Mouse (Mus musculus): Measurements from ENCODE around the gene Snrpb2.

DNA sequence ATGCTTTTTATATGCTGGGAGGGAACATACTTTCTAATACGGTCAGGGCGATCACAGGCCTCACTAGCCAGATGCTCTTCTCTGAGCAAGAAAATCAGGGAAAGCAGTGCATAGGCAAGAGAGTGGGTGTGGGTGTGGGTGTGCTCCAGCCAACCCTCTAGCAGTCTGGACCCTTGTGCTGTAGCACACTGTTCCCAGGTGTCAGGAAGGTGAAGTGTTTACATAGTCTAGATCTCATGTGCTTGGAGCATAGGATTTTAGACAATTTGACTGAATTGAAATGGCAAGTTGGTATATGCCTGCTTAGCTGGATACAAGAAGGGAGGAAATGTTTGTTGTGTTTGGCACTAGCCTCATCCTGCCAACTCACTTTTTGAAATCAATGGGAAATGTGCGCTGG lies 3.1 kb downstream of the Snrpb2 start:
- TF ChIP-seq USF1 (IDR thresholded peaks at IDR 0.05; ENCODE audit: low read depth) (no peak), CTCF (IDR thresholded peaks at IDR 0.05; ENCODE audit: control insufficient read depth, insufficient read depth, insufficient read length) (no peak), MYOD1 (IDR thresholded peaks at IDR 0.05; ENCODE audit: control insufficient read depth, insufficient read length, low read depth) (no peak), CEBPB (IDR thresholded peaks at IDR 0.05; ENCODE audit: low read depth) (no peak), MYOG (IDR thresholded peaks at IDR 0.05; ENCODE audit: control insufficient read depth, extremely low read depth, insufficient read length) (no peak), MAX (IDR thresholded peaks at IDR 0.05) (no peak)

Measured in C2C12 (cell line).